Mouse (Mus musculus) brain, embryonic 14.5 days (tissue): ENCODE measurements around the gene Clec4n.
"Not testable (repeated sequence)": the region's sequence is repeated elsewhere in the genome, so short reads cannot be mapped to it uniquely, and the experiment has no call there.

Experiments used
- CTCF ChIP-seq: fragments of 200-500 bp; IDR thresholded peaks from 2 replicates; pipeline ENCODE4 v1.5.1; 2012; ENCODE audit warnings: inconsistent platforms, mild to moderate bottlenecking, moderate library complexity, borderline replicate concordance; ENCODE audit not compliant: insufficient read depth, insufficient read length; ENCODE audit errors: extremely low read depth
- POLR2A ChIP-seq: fragments of 200-500 bp; IDR thresholded peaks from 2 replicates; pipeline ENCODE4 v1.6.1; 2012; ENCODE audit warnings: mild to moderate bottlenecking, inconsistent platforms, borderline replicate concordance; ENCODE audit not compliant: poor library complexity, insufficient read depth, insufficient read length, severe bottlenecking; ENCODE audit errors: extremely low read depth

DNA sequence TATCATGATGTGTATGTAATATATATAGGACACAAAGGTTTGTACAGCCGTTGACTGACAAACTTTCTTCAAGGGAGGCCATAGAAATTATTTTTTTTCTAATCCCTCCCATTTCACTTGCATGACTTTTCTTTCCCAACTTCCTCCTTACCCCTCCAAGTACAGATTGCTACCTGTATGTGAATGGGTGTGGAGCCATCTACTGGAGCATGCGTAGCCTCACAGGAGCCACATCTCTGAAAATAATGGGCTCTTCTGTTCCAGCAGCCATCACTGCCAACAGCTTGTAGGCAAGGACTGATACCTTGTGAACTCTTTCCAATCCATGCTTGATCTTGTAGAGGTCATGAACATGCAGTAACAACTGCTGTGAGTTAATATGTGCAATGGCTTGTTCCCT is 19.2 kb downstream of the Clec4n start:
- TF ChIP-seq POLR2A, CTCF: not testable (repeated sequence)
